Mouse (Mus musculus): ENCODE measurements around the gene Prkra.

Prkra gene

GRCm38 (mm10) chr2:76647883-76648570 is at the start of gene Prkra, which contains the start of gene Pjvk:
TSS of gene Prkra (minus strand) at chr2:76648015.
TSS of gene Pjvk (plus strand) at chr2:76648476.
- DNase-seq (ENCODE audit: low spot score): peak; percentile 93

- no peak for DNase-seq (ENCODE audit: low spot score)
Measured at GRCm38 (mm10) chr2:76695290-76695689, 47.5 kb upstream of the Prkra start.

- no peak for DNase-seq (ENCODE audit: low spot score)
Measured at GRCm38 (mm10) chr2:76693765-76694164, 46.0 kb upstream of the Prkra start.

GRCm38 (mm10) chr2:76690436-76691204 is 42.8 kb upstream of the Prkra start:
- DNase-seq (ENCODE audit: low spot score): no peak

GRCm38 (mm10) chr2:76688162-76688561 is 40.3 kb upstream of the Prkra start:
- no peak for DNase-seq (ENCODE audit: low spot score)

- DNase-seq (ENCODE audit: low spot score): no peak
Measured at GRCm38 (mm10) chr2:76687608-76688007, 39.8 kb upstream of the Prkra start.

GRCm38 (mm10) chr2:76686986-76687385 is 39.2 kb upstream of the Prkra start:
- DNase-seq (ENCODE audit: low spot score): no peak

- DNase-seq (ENCODE audit: low spot score): no peak
Measured at GRCm38 (mm10) chr2:76682301-76682700, 34.5 kb upstream of the Prkra start.

GRCm38 (mm10) chr2:76676401-76677226 is 28.8 kb upstream of the Prkra start:
- DNase-seq (ENCODE audit: low spot score): no peak

GRCm38 (mm10) chr2:76675949-76676348 is 28.1 kb upstream of the Prkra start:
- DNase-seq (ENCODE audit: low spot score): no peak

GRCm38 (mm10) chr2:76675451-76675850 is 27.6 kb upstream of the Prkra start:
- no peak for DNase-seq (ENCODE audit: low spot score)

GRCm38 (mm10) chr2:76674725-76675427 is 27.1 kb upstream of the Prkra start, which contains the start of gene Plekha3:
TSS of gene Plekha3 (plus strand) at chr2:76675281.
- peak; percentile 57 for DNase-seq (ENCODE audit: low spot score)

GRCm38 (mm10) chr2:76673472-76674081 is 25.8 kb upstream of the Prkra start:
- DNase-seq (ENCODE audit: low spot score): no peak

- DNase-seq (ENCODE audit: low spot score): peak; percentile 79
Measured at GRCm38 (mm10) chr2:76672966-76673392, 25.2 kb upstream of the Prkra start, which contains the start of gene Fkbp7. TSS of gene Fkbp7 (minus strand) at chr2:76673116.

GRCm38 (mm10) chr2:76672134-76672745 is 24.4 kb upstream of the Prkra start:
- no peak for DNase-seq (ENCODE audit: low spot score)

GRCm38 (mm10) chr2:76671641-76672040 is 23.8 kb upstream of the Prkra start:
- DNase-seq (ENCODE audit: low spot score): no peak

- DNase-seq (ENCODE audit: low spot score): no peak
Measured at GRCm38 (mm10) chr2:76667200-76667599, 19.4 kb upstream of the Prkra start.

GRCm38 (mm10) chr2:76665531-76665930 is 17.7 kb upstream of the Prkra start:
- DNase-seq (ENCODE audit: low spot score): no peak

GRCm38 (mm10) chr2:76659419-76659818 is 11.6 kb upstream of the Prkra start:
- no peak for DNase-seq (ENCODE audit: low spot score)

GRCm38 (mm10) chr2:76658551-76658950 is 10.7 kb upstream of the Prkra start:
- DNase-seq (ENCODE audit: low spot score): no peak

- no peak for DNase-seq (ENCODE audit: low spot score)
Measured at GRCm38 (mm10) chr2:76655982-76656381, 8.2 kb upstream of the Prkra start.

All from left cerebral cortex, adult 11 months (tissue).